Mouse (Mus musculus): ENCODE measurements around the gene Casp8ap2. TPM values are rescaled to one million over a fixed set of nuclear protein-coding genes. Genes with fewer than 3 reads are reported as not detected.

Gene Casp8ap2
- total and polyA plus RNA-seq, 2 experiments from 2014 or later = 32.2 to 35.6 TPM

GRCm38 (mm10) chr4:32588237-32588636, 27.0 kb upstream of the Casp8ap2 start:
- H3K9me3 ChIP-seq (ENCODE audit: low read length) = no peaks in the 10 kb centered on the region
- no peak overlapping the region for H3K4me2 ChIP-seq (ENCODE audit: low read depth, low read length)
- H3K9ac ChIP-seq (replicated peaks; ENCODE audit: low read length) = no peak overlapping the region
- no peaks in the 10 kb centered on the region for H3K36me3 ChIP-seq (ENCODE audit: insufficient read depth, low read length)
- DNase-seq (ENCODE audit: low spot score) (no peak), ATAC-seq (no peak)
- no peaks in the 10 kb centered on the region for H3K4me1 ChIP-seq (ENCODE audit: insufficient read depth, low read length)
- H3K27me3 ChIP-seq (ENCODE audit: insufficient read depth, low read length) = no peaks in the 10 kb centered on the region
- TF ChIP-seq CTCF (IDR thresholded peaks at IDR 0.05; ENCODE audit: low read depth) = no peak
- WGBS = 93% methylated on average over 6 of the region's 6 CpGs
- no peak overlapping the region for H3K4me3 ChIP-seq (ENCODE audit: low read length)
- no peak overlapping the region for H3K27ac ChIP-seq

DNA sequence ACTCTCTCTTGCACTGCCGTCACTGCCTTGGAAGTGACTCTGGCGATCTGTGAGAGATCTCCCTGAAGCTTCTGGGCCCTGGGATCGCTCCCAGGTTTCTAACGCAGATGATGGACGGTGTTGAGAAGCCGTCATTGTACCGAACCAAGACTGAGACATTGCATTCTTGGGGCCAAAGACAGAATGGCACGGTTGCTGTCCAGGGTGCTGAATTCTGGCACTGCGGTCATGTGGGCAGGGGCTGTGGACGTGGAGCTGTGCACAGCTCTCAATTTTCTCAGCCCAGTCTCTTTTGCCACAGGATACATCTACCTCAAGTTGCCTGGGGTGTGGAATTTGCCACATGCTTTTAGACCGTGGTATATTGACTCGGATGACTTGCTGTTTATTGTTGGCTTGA, 14.1 kb upstream of the Casp8ap2 start:
- no peak overlapping the region for H3K4me3 ChIP-seq (ENCODE audit: low read length)
- ATAC-seq = no peak
- WGBS = 27% methylated on average over 12 of the region's 12 CpGs
- no peak for TF ChIP-seq CTCF (IDR thresholded peaks at IDR 0.05; ENCODE audit: low read depth)
- no peak overlapping the region for H3K9ac ChIP-seq (replicated peaks; ENCODE audit: low read length)
- no peak overlapping the region for H3K27ac ChIP-seq
- no peaks in the 10 kb centered on the region for H3K36me3 ChIP-seq (ENCODE audit: insufficient read depth, low read length)
- no peaks in the 10 kb centered on the region for H3K27me3 ChIP-seq (ENCODE audit: insufficient read depth, low read length)
- H3K9me3 ChIP-seq (ENCODE audit: low read length) = no peaks in the 10 kb centered on the region
- H3K4me1 ChIP-seq (ENCODE audit: insufficient read depth, low read length) = no peaks in the 10 kb centered on the region
- no peak overlapping the region for H3K4me2 ChIP-seq (ENCODE audit: low read depth, low read length)
- peak; percentile 28 for DNase-seq (ENCODE audit: low spot score)

- no peak for TF ChIP-seq CTCF (IDR thresholded peaks at IDR 0.05; ENCODE audit: low read depth)
- Histone ChIP-seq H3K9ac (replicated peaks; ENCODE audit: low read length) (no peak within 1 kb of the TSS), H3K4me1 (ENCODE audit: insufficient read depth, low read length) (no peaks in the 10 kb centered on the region), H3K9me3 (ENCODE audit: low read length) (no peaks in the 10 kb centered on the region), H3K27me3 (ENCODE audit: insufficient read depth, low read length) (no peaks in the 10 kb centered on the region), H3K4me2 (ENCODE audit: low read depth, low read length) (no peak within 1 kb of the TSS), H3K4me3 (ENCODE audit: low read length) (no peak within 1 kb of the TSS), H3K36me3 (ENCODE audit: insufficient read depth, low read length) (no peaks in the 10 kb centered on the region), H3K27ac (no peak within 1 kb of the TSS)
- WGBS = 71% methylated on average over 3 of the region's 3 CpGs
- no peak for DNase-seq (ENCODE audit: low spot score)
- no peak for ATAC-seq
Observed at GRCm38 (mm10) chr4:32602660-32603059, 12.6 kb upstream of the Casp8ap2 start, which contains the start of gene Gja10. TSS of gene Gja10 (minus strand) at chr4:32602760.

DNA sequence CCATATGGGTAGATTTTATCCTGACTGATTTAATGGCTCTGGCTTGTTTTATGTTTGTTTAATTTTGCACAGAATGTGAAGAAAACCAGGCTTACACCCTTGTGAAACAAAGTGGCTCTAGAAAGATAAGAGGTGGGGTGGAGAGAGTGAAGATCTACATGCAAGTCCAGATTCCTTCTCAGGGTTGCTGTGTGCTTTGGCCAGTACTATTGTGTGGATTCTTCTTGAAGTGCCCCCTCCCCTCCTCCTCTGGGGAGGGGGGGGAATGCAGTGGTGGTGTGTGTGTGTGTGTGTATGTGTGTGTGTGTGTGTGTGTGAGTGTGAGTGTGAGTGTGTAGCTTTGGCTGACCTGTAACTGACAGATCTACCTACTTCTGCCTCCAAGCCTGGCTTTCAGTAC, 6.4 kb downstream of the Casp8ap2 start:
- TF ChIP-seq CTCF (IDR thresholded peaks at IDR 0.05; ENCODE audit: low read depth) = no peak
- no peak overlapping the region for H3K9ac ChIP-seq (replicated peaks; ENCODE audit: low read length)
- H3K36me3 ChIP-seq (ENCODE audit: insufficient read depth, low read length) = no peaks in the 10 kb centered on the region
- no peak overlapping the region for H3K4me2 ChIP-seq (ENCODE audit: low read depth, low read length)
- no peak for ATAC-seq
- no peaks in the 10 kb centered on the region for H3K4me1 ChIP-seq (ENCODE audit: insufficient read depth, low read length)
- H3K27me3 ChIP-seq (ENCODE audit: insufficient read depth, low read length) = no peaks in the 10 kb centered on the region
- H3K9me3 ChIP-seq (ENCODE audit: low read length) = no peaks in the 10 kb centered on the region
- H3K27ac ChIP-seq = no peak overlapping the region
- no peak overlapping the region for H3K4me3 ChIP-seq (ENCODE audit: low read length)
- no peak for DNase-seq (ENCODE audit: low spot score)

- Histone ChIP-seq H3K4me2 (ENCODE audit: low read depth, low read length) (no peak overlapping the region), H3K9ac (replicated peaks; ENCODE audit: low read length) (no peak overlapping the region), H3K36me3 (ENCODE audit: insufficient read depth, low read length) (peaks cover 10% of the 10 kb centered on the region; the same call in 1 of the 2 replicates), H3K9me3 (ENCODE audit: low read length) (no peaks in the 10 kb centered on the region), H3K27ac (no peak overlapping the region), H3K4me1 (ENCODE audit: insufficient read depth, low read length) (no peaks in the 10 kb centered on the region), H3K27me3 (ENCODE audit: insufficient read depth, low read length) (no peaks in the 10 kb centered on the region), H3K4me3 (ENCODE audit: low read length) (no peak overlapping the region)
- no peak for TF ChIP-seq CTCF (IDR thresholded peaks at IDR 0.05; ENCODE audit: low read depth)
- DNase-seq (ENCODE audit: low spot score) = no peak
- 89% methylated on average over 5 of the region's 5 CpGs for WGBS
- ATAC-seq = no peak
Observed at GRCm38 (mm10) chr4:32651669-32652068, 36.4 kb downstream of the Casp8ap2 start.

GRCm38 (mm10) chr4:32656146-32656904, 41.1 kb downstream of the Casp8ap2 start:
- Histone ChIP-seq H3K36me3 (ENCODE audit: insufficient read depth, low read length) (no peaks in the 10 kb centered on the region), H3K9ac (replicated peaks; ENCODE audit: low read length) (peak overlapping the region; percentile 69; the same call in 1 of the 2 replicates), H3K4me1 (ENCODE audit: insufficient read depth, low read length) (no peaks in the 10 kb centered on the region), H3K4me2 (ENCODE audit: low read depth, low read length) (peak overlapping the region; percentile 72), H3K4me3 (ENCODE audit: low read length) (peak overlapping the region; percentile 80), H3K27me3 (ENCODE audit: insufficient read depth, low read length) (no peaks in the 10 kb centered on the region), H3K27ac (peak overlapping the region; percentile 86), H3K9me3 (ENCODE audit: low read length) (no peaks in the 10 kb centered on the region)
- ATAC-seq = peak; percentile 59
- 53% methylated on average over 11 of the region's 11 CpGs for WGBS
- no peak for TF ChIP-seq CTCF (IDR thresholded peaks at IDR 0.05; ENCODE audit: low read depth)
- DNase-seq (ENCODE audit: low spot score) = peak; percentile 6
